Mouse (Mus musculus) spleen, adult 2 months (tissue): ENCODE measurements around the gene Sos2. TPM values are rescaled to one million over a fixed set of nuclear protein-coding genes. Genes with fewer than 3 reads are reported as not detected.

Experiments
- DNase-seq, 2 experiments: peaks; one replicate each; pipeline versions ENCODE4 v3.0.0 to v3.0.0-alpha.2; 2012 to 2021; ENCODE audit warnings: low spot score in 2 of 2, low read depth in 1 of 2
- H3K27ac ChIP-seq: fragments of 200-500 bp; 2 replicates; pipeline ENCODE4 v1.5.1; 2012; ENCODE audit warnings: low read length, inconsistent platforms; ENCODE audit not compliant: insufficient read depth
- H3K27me3 ChIP-seq: fragments of 200-500 bp; 2 replicates; pipeline ENCODE4 v1.6.1; 2012; ENCODE audit warnings: mild to moderate bottlenecking, moderate library complexity, low read length, inconsistent platforms; ENCODE audit not compliant: control insufficient read depth, insufficient read depth
- H3K36me3 ChIP-seq: fragments of 200-500 bp; 2 replicates; pipeline ENCODE4 v1.6.1; 2012; ENCODE audit warnings: mild to moderate bottlenecking, low read length, inconsistent platforms; ENCODE audit not compliant: control insufficient read depth, insufficient read depth
- H3K4me1 ChIP-seq: fragments of 200-500 bp; 2 replicates; pipeline ENCODE4 v1.6.1; 2011; ENCODE audit warnings: inconsistent platforms; ENCODE audit not compliant: control insufficient read depth, insufficient read depth, insufficient read length
- H3K4me3 ChIP-seq: fragments of 200-500 bp; 2 replicates; pipeline ENCODE4 v1.5.1; 2011; ENCODE audit warnings: mild to moderate bottlenecking, inconsistent platforms; ENCODE audit not compliant: insufficient read depth, insufficient read length; ENCODE audit errors: extremely low read depth
- CTCF ChIP-seq: fragments of 200-500 bp; IDR thresholded peaks from 2 replicates; pipeline ENCODE4 v1.5.1; 2011; ENCODE audit warnings: mild to moderate bottlenecking, inconsistent platforms; ENCODE audit not compliant: insufficient read depth, insufficient read length, insufficient replicate concordance; ENCODE audit errors: extremely low read depth
- POLR2A ChIP-seq: fragments of 200-500 bp; IDR thresholded peaks from 2 replicates; pipeline ENCODE4 v1.6.1; 2011; ENCODE audit warnings: low read depth, low read length, inconsistent platforms
- WGBS: fragments of 180-500 bp; shearing (Covaris S2); methylation state at CpG from one replicate; pipeline ENCODE4 v1.1.7; 2018; 5-methylcytosine and 5-hydroxymethylcytosine counted together
- polyA plus RNA-seq: library from polyadenylated mRNA; depleted of rRNA; stranded (reverse); fragments of >200 nt; gene quantifications from 2 replicates; pipeline ENCODE4 v1.2.3, GENCODE M21; 2012

The Sos2 gene
- polyA plus RNA-seq, 1 experiment: 8.7 TPM

DNA sequence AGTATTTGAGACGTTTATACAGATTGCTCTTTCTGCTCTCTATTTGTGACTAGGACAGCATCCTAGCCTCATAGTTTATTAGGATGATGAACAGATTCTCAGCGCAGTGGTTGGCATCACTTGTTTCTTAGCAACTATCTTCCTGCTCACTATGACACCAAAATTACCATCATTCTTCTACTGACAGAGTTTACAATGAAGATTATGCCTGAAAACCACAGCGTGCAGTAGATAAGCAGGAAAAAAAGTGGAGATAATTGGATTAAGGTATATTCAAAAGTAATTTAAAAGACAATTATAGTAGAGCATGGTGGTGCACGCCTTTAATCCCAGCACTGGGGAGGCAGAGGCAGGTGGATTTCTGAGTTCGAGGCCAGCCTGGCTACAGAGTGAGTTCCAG lies 88.5 kb downstream of the Sos2 start:
- H3K36me3 ChIP-seq: peaks cover 5% of the 10 kb centered on the region
- H3K4me3 ChIP-seq: no peak overlapping the region

DNA sequence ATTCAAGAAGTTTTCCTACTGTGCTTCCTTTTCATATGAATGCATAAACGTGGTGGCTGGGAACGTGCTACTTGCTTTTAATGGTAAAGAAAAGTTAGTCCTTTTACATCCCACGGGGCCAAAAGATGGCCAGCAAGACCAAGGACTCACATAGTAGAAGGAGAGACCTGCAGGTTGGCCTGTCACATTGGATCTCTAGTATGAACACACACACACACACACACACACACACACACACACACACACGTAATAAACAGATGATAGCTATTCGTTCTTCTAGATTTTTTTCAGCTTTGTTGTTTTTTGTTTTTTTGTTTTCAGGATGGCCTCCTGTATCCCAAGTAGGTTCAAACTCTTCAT lies 98.4 kb downstream of the Sos2 start:
- peak overlapping the region; percentile 95; the same call in 1 of the 2 replicates for H3K4me3 ChIP-seq

More for the DNA sequence above, 88.5 kb downstream of the Sos2 start:
- 91% methylated on average over 5 of the region's 5 CpGs for WGBS
- no peak for DNase-seq
- Histone ChIP-seq H3K4me1 (no peaks in the 10 kb centered on the region), H3K27me3 (no peaks in the 10 kb centered on the region), H3K27ac (no peak overlapping the region)
- TF ChIP-seq POLR2A (no peak), CTCF (no peak)

DNA sequence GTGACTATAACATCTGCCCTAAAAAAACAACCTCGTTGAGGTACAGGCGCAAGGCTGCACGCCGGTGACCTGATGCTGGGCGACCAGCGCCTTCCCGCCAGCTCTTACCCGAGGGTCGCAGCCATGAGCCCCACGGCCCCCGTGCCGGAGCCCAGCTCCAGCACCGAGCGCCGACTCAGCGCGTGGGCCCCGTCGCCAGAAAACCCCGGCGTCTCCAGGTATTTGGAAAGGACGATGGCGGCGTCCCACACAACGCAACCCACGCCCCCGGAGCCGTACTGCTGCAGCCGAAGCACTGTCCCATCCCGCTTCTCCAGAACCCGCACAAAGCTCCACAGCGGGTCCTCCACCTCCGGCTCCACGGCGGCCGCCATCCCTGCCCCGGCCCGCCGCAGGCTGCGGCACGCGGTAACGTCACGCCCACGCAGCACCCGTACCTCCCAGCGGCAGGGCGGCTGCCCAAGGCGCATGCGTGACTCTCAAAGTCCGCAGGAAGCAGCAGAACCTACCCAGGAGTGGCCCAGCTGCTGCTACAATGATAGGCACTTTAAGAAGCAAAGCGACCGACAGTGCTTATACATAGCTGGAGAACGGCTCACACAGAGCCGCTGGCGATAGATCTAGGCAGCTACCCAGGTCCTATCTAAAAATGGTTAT lies 98.9 kb downstream of the Sos2 start, which contains the start of gene Vcpkmt:
TSS of gene Vcpkmt (minus strand) at position 416 of the 657 bp plus-strand sequence.
- TF ChIP-seq POLR2A (peak; percentile 90), CTCF (no peak)
- WGBS: 1% methylated on average over 56 of the region's 56 CpGs
- peaks cover 2% of the 10 kb centered on the region; the same call in 1 of the 2 replicates for H3K4me1 ChIP-seq
- H3K27ac ChIP-seq: peak within 1 kb of the TSS; percentile 81
- peak; percentile 83 to 90 for DNase-seq
- peak within 1 kb of the TSS; percentile 95 for H3K4me3 ChIP-seq
- peaks cover 23% of the 10 kb centered on the region for H3K36me3 ChIP-seq
- no peaks in the 10 kb centered on the region for H3K27me3 ChIP-seq

More for the DNA sequence above, 98.4 kb downstream of the Sos2 start:
- no peak for DNase-seq
- TF ChIP-seq POLR2A (no peak), CTCF (no peak)
- Histone ChIP-seq H3K27me3 (no peaks in the 10 kb centered on the region), H3K4me1 (peaks cover 2% of the 10 kb centered on the region; the same call in 1 of the 2 replicates), H3K36me3 (peaks cover 22% of the 10 kb centered on the region), H3K27ac (peak overlapping the region; percentile 81)
- WGBS: 40% methylated on average over 5 of the region's 5 CpGs

DNA sequence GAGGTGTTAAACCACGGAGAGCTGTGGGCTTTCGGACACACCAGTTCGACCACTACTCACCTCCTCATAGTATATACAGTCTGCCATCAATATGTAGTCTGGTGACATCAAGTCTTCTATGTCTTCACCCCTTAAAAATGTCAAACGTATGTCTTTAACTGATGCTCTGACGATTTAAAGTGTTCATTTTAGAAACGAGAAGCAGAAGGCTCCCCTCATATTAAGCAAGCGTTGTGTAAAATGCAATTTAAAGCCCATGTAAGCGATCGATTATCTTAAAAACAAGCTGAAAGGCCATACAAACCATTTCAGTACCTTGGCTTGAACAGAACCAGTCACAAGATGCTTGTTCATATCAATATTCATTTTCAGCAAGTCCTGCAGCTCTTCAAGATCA lies 99.4 kb downstream of the Sos2 start:
- WGBS: 15% methylated on average over 9 of the region's 9 CpGs
- no peak for DNase-seq
- H3K4me3 ChIP-seq: peak overlapping the region; percentile 95
- peaks cover 29% of the 10 kb centered on the region for H3K36me3 ChIP-seq
- H3K27me3 ChIP-seq: no peaks in the 10 kb centered on the region
- TF ChIP-seq CTCF (no peak), POLR2A (no peak)
- peaks cover 2% of the 10 kb centered on the region; the same call in 1 of the 2 replicates for H3K4me1 ChIP-seq
- peak overlapping the region; percentile 81; the same call in 1 of the 2 replicates for H3K27ac ChIP-seq

DNA sequence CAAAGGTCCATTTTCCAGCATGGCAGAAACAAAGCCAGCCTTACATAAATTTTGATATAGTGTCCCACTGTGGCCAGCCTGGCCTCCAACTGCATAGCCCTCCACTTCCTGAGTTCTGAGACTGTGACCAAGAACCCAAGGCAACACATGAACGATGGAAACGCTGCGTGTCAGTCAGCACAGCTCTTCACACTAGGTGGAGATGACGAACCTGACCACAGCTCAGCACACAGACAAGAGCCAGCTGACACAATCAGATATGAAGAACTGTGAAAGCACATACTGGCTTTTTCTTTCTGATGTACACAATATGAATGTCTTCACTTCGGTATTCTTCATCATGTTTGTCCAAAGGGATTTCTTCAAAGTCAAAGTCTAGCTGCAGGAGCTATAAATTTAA lies 102.0 kb downstream of the Sos2 start:
- TF ChIP-seq POLR2A (no peak), CTCF (no peak)
- 60% methylated on average over 5 of the region's 5 CpGs for WGBS
- Histone ChIP-seq H3K27me3 (no peaks in the 10 kb centered on the region), H3K4me3 (no peak overlapping the region), H3K36me3 (peaks cover 20% of the 10 kb centered on the region), H3K27ac (no peak overlapping the region), H3K4me1 (peaks cover 2% of the 10 kb centered on the region; the same call in 1 of the 2 replicates)
- no peak for DNase-seq

DNA sequence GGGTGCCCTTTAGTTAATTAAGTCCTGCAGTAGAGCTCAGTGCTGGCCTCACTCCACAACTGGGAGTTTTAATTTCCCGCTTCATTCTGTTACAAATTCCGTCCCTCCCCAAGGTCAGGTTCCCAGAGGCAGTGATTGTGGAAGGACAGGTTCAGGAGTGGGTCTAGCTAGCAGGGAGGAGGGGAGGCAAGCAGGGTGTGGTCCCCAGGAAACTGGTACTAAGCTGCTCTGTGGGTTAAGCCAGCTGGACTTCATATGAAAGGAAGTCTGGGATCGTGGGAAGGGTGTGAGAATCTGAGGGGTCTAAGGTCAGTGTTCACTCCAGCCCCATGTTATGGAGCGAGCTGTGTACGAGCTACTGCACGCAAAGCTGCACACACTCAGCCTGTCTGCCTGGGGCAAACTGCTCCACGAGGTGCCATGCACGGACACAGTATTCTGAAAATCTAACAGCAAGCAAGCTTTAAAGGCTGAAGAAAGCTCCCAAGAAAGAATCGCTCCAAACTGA lies 105.5 kb downstream of the Sos2 start:
- no peak for DNase-seq
- no peak overlapping the region for H3K4me3 ChIP-seq

More for the DNA sequence above, 105.5 kb downstream of the Sos2 start:
- TF ChIP-seq POLR2A (no peak), CTCF (no peak)
- Histone ChIP-seq H3K4me1 (0 out of 2 replicates have a peak, but pooled peaks cover 3% of the 10 kb centered on the region), H3K36me3 (peaks cover 20% of the 10 kb centered on the region), H3K27ac (no peak overlapping the region), H3K27me3 (no peaks in the 10 kb centered on the region)
- whole genome bisulfite sequencing: 93% methylated on average over 9 of the region's 9 CpGs
